Mouse (Mus musculus): ENCODE data around the gene Il10ra. TPM values are rescaled to one million over a fixed set of nuclear protein-coding genes. Genes with fewer than 3 reads are reported as not detected.

The Il10ra gene
- polyA plus RNA-seq, 1 experiment from 2014 or later, result 0.64 TPM

GRCm38 (mm10) chr9:45252395-45252794 is 16.6 kb downstream of the Il10ra start:
- H3K4me1 ChIP-seq (ENCODE audit: control insufficient read depth, insufficient read depth, low read length), result no peaks in the 10 kb centered on the region
- no peak for ATAC-seq
- no peaks in the 10 kb centered on the region for H3K36me3 ChIP-seq (ENCODE audit: control insufficient read depth, insufficient read depth, low read length)
- no peak overlapping the region for H3K4me2 ChIP-seq (ENCODE audit: low read length)
- no peak overlapping the region for H3K9ac ChIP-seq (ENCODE audit: low read depth, low read length)
- H3K27me3 ChIP-seq (ENCODE audit: control insufficient read depth, insufficient read depth, low read depth, low read length), result no peaks in the 10 kb centered on the region
- no peak overlapping the region for H3K27ac ChIP-seq (ENCODE audit: low read length)
- H3K9me3 ChIP-seq (replicated peaks; ENCODE audit: control insufficient read depth, low read length, poor library complexity, severe bottlenecking), result no peaks in the 10 kb centered on the region
- WGBS, result 75% methylated on average over 6 of the region's 6 CpGs
- H3K4me3 ChIP-seq (ENCODE audit: low read depth, low read length), result no peak overlapping the region

GRCm38 (mm10) chr9:45251990-45252389 is 17.0 kb downstream of the Il10ra start:
- H3K27ac ChIP-seq (ENCODE audit: low read length), result no peak overlapping the region
- H3K4me2 ChIP-seq (ENCODE audit: low read length), result no peak overlapping the region
- no peak for ATAC-seq
- no peaks in the 10 kb centered on the region for H3K27me3 ChIP-seq (ENCODE audit: control insufficient read depth, insufficient read depth, low read depth, low read length)
- H3K9me3 ChIP-seq (replicated peaks; ENCODE audit: control insufficient read depth, low read length, poor library complexity, severe bottlenecking), result no peaks in the 10 kb centered on the region
- no peak overlapping the region for H3K4me3 ChIP-seq (ENCODE audit: low read depth, low read length)
- H3K36me3 ChIP-seq (ENCODE audit: control insufficient read depth, insufficient read depth, low read length), result no peaks in the 10 kb centered on the region
- H3K4me1 ChIP-seq (ENCODE audit: control insufficient read depth, insufficient read depth, low read length), result no peaks in the 10 kb centered on the region
- 86% methylated on average over 4 of the region's 4 CpGs for WGBS
- no peak overlapping the region for H3K9ac ChIP-seq (ENCODE audit: low read depth, low read length)

- Histone ChIP-seq H3K9ac (ENCODE audit: low read depth, low read length) (no peak overlapping the region), H3K4me1 (ENCODE audit: control insufficient read depth, insufficient read depth, low read length) (no peaks in the 10 kb centered on the region), H3K4me3 (ENCODE audit: low read depth, low read length) (no peak overlapping the region), H3K36me3 (ENCODE audit: control insufficient read depth, insufficient read depth, low read length) (no peaks in the 10 kb centered on the region), H3K27me3 (ENCODE audit: control insufficient read depth, insufficient read depth, low read depth, low read length) (no peaks in the 10 kb centered on the region), H3K9me3 (replicated peaks; ENCODE audit: control insufficient read depth, low read length, poor library complexity, severe bottlenecking) (no peaks in the 10 kb centered on the region), H3K27ac (ENCODE audit: low read length) (no peak overlapping the region), H3K4me2 (ENCODE audit: low read length) (no peak overlapping the region)
- 84% methylated on average over 3 of the region's 3 CpGs for WGBS
- no peak for ATAC-seq
These were observed 17.7 kb downstream of the Il10ra start for GRCm38 (mm10) chr9:45251281-45251680.

GRCm38 (mm10) chr9:45250306-45250705 is 18.6 kb downstream of the Il10ra start:
- Histone ChIP-seq H3K9ac (ENCODE audit: low read depth, low read length) (no peak overlapping the region), H3K4me2 (ENCODE audit: low read length) (no peak overlapping the region), H3K9me3 (replicated peaks; ENCODE audit: control insufficient read depth, low read length, poor library complexity, severe bottlenecking) (no peaks in the 10 kb centered on the region), H3K4me1 (ENCODE audit: control insufficient read depth, insufficient read depth, low read length) (no peaks in the 10 kb centered on the region), H3K36me3 (ENCODE audit: control insufficient read depth, insufficient read depth, low read length) (no peaks in the 10 kb centered on the region), H3K4me3 (ENCODE audit: low read depth, low read length) (no peak overlapping the region), H3K27me3 (ENCODE audit: control insufficient read depth, insufficient read depth, low read depth, low read length) (no peaks in the 10 kb centered on the region), H3K27ac (ENCODE audit: low read length) (no peak overlapping the region)
- no peak for ATAC-seq
- 90% methylated on average over 7 of the region's 7 CpGs for WGBS

- no peak overlapping the region for H3K9ac ChIP-seq (ENCODE audit: low read depth, low read length)
- no peak for ATAC-seq
- no peak overlapping the region for H3K4me2 ChIP-seq (ENCODE audit: low read length)
- H3K4me3 ChIP-seq (ENCODE audit: low read depth, low read length), result no peak overlapping the region
- no peaks in the 10 kb centered on the region for H3K9me3 ChIP-seq (replicated peaks; ENCODE audit: control insufficient read depth, low read length, poor library complexity, severe bottlenecking)
- H3K27ac ChIP-seq (ENCODE audit: low read length), result no peak overlapping the region
- H3K27me3 ChIP-seq (ENCODE audit: control insufficient read depth, insufficient read depth, low read depth, low read length), result no peaks in the 10 kb centered on the region
- H3K36me3 ChIP-seq (ENCODE audit: control insufficient read depth, insufficient read depth, low read length), result no peaks in the 10 kb centered on the region
- no peaks in the 10 kb centered on the region for H3K4me1 ChIP-seq (ENCODE audit: control insufficient read depth, insufficient read depth, low read length)
- WGBS, result 75% methylated on average over 2 of the region's 2 CpGs
These were observed 21.4 kb downstream of the Il10ra start for GRCm38 (mm10) chr9:45247536-45247935.

GRCm38 (mm10) chr9:45246060-45246459 is 22.9 kb downstream of the Il10ra start:
- Histone ChIP-seq H3K4me1 (ENCODE audit: control insufficient read depth, insufficient read depth, low read length) (no peaks in the 10 kb centered on the region), H3K4me2 (ENCODE audit: low read length) (no peak overlapping the region), H3K27ac (ENCODE audit: low read length) (no peak overlapping the region), H3K9ac (ENCODE audit: low read depth, low read length) (no peak overlapping the region), H3K9me3 (replicated peaks; ENCODE audit: control insufficient read depth, low read length, poor library complexity, severe bottlenecking) (no peaks in the 10 kb centered on the region), H3K36me3 (ENCODE audit: control insufficient read depth, insufficient read depth, low read length) (no peaks in the 10 kb centered on the region), H3K4me3 (ENCODE audit: low read depth, low read length) (no peak overlapping the region), H3K27me3 (ENCODE audit: control insufficient read depth, insufficient read depth, low read depth, low read length) (no peaks in the 10 kb centered on the region)
- 91% methylated on average over 6 of the region's 6 CpGs for WGBS
- ATAC-seq, result no peak

- WGBS, result 77% methylated on average over 1 of the region's 1 CpGs
These were observed 23.5 kb downstream of the Il10ra start for GRCm38 (mm10) chr9:45245432-45245831.

GRCm38 (mm10) chr9:45241397-45241796 is 27.6 kb downstream of the Il10ra start:
- no peak overlapping the region for H3K9ac ChIP-seq (ENCODE audit: low read depth, low read length)
- ATAC-seq, result no peak
- H3K9me3 ChIP-seq (replicated peaks; ENCODE audit: control insufficient read depth, low read length, poor library complexity, severe bottlenecking), result no peaks in the 10 kb centered on the region
- no peak overlapping the region for H3K4me3 ChIP-seq (ENCODE audit: low read depth, low read length)
- H3K27me3 ChIP-seq (ENCODE audit: control insufficient read depth, insufficient read depth, low read depth, low read length), result no peaks in the 10 kb centered on the region
- WGBS, result 80% methylated on average over 5 of the region's 5 CpGs
- no peak overlapping the region for H3K4me2 ChIP-seq (ENCODE audit: low read length)
- H3K4me1 ChIP-seq (ENCODE audit: control insufficient read depth, insufficient read depth, low read length), result no peaks in the 10 kb centered on the region
- no peak overlapping the region for H3K27ac ChIP-seq (ENCODE audit: low read length)
- no peaks in the 10 kb centered on the region for H3K36me3 ChIP-seq (ENCODE audit: control insufficient read depth, insufficient read depth, low read length)

More at GRCm38 (mm10) chr9:45245432-45245831, 23.5 kb downstream of the Il10ra start:
- H3K4me2 ChIP-seq (ENCODE audit: low read length), result no peak overlapping the region
- no peaks in the 10 kb centered on the region for H3K4me1 ChIP-seq (ENCODE audit: control insufficient read depth, insufficient read depth, low read length)
- H3K9ac ChIP-seq (ENCODE audit: low read depth, low read length), result no peak overlapping the region
- no peaks in the 10 kb centered on the region for H3K9me3 ChIP-seq (replicated peaks; ENCODE audit: control insufficient read depth, low read length, poor library complexity, severe bottlenecking)
- no peak for ATAC-seq
- no peak overlapping the region for H3K4me3 ChIP-seq (ENCODE audit: low read depth, low read length)
- H3K27me3 ChIP-seq (ENCODE audit: control insufficient read depth, insufficient read depth, low read depth, low read length), result no peaks in the 10 kb centered on the region
- no peaks in the 10 kb centered on the region for H3K36me3 ChIP-seq (ENCODE audit: control insufficient read depth, insufficient read depth, low read length)
- H3K27ac ChIP-seq (ENCODE audit: low read length), result no peak overlapping the region

- Histone ChIP-seq H3K36me3 (ENCODE audit: control insufficient read depth, insufficient read depth, low read length) (no peaks in the 10 kb centered on the region), H3K9ac (ENCODE audit: low read depth, low read length) (no peak overlapping the region), H3K27ac (ENCODE audit: low read length) (no peak overlapping the region), H3K4me2 (ENCODE audit: low read length) (no peak overlapping the region), H3K4me1 (ENCODE audit: control insufficient read depth, insufficient read depth, low read length) (no peaks in the 10 kb centered on the region), H3K27me3 (ENCODE audit: control insufficient read depth, insufficient read depth, low read depth, low read length) (no peaks in the 10 kb centered on the region), H3K9me3 (replicated peaks; ENCODE audit: control insufficient read depth, low read length, poor library complexity, severe bottlenecking) (no peaks in the 10 kb centered on the region), H3K4me3 (ENCODE audit: low read depth, low read length) (no peak overlapping the region)
- WGBS, result 45% methylated on average over 7 of the region's 7 CpGs
- ATAC-seq, result no peak
These were observed 32.2 kb downstream of the Il10ra start for GRCm38 (mm10) chr9:45236744-45237143.
